Mouse (Mus musculus) lung, adult 10 weeks (tissue): Measurements from ENCODE around the gene Hspbap1. TPM values are rescaled to one million over a fixed set of nuclear protein-coding genes. Genes with fewer than 3 reads are reported as not detected.

Experiments used
- polyA plus RNA-seq: library from polyadenylated mRNA; stranded (reverse); fragments of 350-450 nt; fragmentation: Illumina TruSeq; extraction: RNeasy Lipid Tissue Mini Kit (QIAGEN cat#74804); gene quantifications from one replicate; pipeline ENCODE4 v1.2.3, GENCODE M21; 2014; ENCODE audit warnings: low read depth, low replicate concordance; ENCODE audit not compliant: insufficient read depth

Hspbap1 gene
- 6.0 TPM for polyA plus RNA-seq

DNA sequence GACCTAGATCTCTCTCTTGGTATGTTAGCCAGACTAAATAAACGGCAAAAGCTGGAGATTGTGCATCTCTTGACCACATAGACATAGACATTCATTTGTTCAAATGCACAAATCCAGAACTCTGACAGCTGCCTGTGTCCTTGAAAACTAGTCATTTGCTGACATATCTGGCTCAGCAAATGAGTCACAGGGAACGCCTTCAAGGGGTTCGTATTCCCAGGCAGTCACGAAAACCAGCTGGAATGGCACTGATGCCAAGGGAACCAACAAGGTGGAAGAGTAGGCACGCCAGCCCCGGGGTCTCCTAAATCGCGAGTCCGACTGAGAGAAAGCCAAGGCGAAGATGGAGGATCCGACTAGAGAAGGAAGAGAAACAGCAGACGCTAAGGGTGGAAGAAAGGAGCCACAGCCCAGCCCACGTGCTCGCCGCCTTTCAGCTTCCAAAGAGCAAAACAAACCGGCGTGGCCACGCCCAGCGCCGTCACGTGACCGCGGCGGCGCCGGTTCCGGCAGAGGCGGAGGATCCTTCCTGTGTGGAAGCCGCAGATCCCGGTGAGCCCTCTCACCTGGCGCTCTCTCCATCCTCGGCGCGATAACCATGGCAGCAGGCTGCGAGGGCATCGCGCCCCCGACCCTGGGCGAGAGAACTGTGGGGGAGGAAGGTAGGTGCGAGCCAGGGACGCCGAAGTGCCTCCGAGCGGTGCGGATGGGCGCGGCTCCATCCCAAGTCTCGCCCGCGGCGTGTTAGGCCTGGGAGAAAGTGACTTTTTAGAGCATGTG, at the start of gene Hspbap1:
Hspbap1 (plus strand) TSS at position 498 of the 780 bp plus-strand sequence.

GRCm38 (mm10) chr16:35768785-35769642, 1.2 kb upstream of the Hspbap1 start, which contains the start of gene Dirc2:
Gene Dirc2 (minus strand): TSS chr16:35769356.

DNA sequence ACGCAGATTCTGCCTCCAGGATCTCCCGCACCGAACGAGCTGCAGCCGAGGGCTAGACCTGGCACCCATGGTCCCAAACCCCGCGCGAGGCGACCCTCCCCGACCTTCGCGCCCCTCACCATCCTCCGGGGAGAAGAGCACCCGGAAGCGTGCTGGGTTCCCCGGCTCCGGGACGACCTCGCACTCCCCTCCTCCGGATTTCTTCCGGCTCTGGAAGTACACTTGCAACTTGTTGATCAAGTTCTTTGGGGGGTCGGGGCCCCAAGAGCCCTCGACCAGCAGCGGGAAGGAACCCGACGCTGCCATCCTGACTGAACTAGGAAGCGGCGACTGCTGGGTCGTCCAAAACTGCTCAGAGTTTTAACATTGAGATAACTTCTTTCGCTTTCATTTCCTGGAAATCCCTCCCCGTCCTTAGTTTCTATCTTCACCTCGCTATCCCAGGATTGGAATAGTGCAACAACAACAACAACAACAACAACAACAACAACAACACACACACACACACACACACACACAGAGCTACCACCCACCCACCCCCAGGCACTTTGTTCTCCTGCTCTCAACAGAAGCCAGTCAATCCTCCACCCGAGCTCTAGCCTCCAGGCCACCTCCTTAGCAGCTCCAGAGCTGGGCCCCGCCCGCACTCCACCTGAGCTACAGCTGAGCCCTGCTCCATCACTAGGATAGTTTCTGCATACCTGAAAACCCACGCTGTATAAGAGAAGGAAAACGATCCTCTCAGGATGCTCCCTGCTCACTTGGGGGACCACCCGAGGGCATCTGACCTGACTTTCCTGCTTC, 101.1 kb downstream of the Hspbap1 start, which contains the start of gene Parp14:
Parp14 (minus strand) TSS at position 497 of the 804 bp plus-strand sequence.

Other genes with a start within 250 kb of the Hspbap1 start
- 0.12 TPM for gene Sema5b, start 229.2 kb upstream of the Hspbap1 start, polyA plus RNA-seq
- gene Dirc2, start 1.0 kb upstream of the Hspbap1 start, polyA plus RNA-seq: 24.4 TPM
- 10.3 TPM for gene Parp14, start 101.2 kb downstream of the Hspbap1 start, polyA plus RNA-seq
- 18.3 TPM for gene Parp9, start 168.1 kb downstream of the Hspbap1 start, polyA plus RNA-seq
- gene Dtx3l, start 168.8 kb downstream of the Hspbap1 start, polyA plus RNA-seq: 6.0 TPM
- 14.8 TPM for gene Kpna1, start 208.4 kb downstream of the Hspbap1 start, polyA plus RNA-seq